Mouse (Mus musculus): ENCODE results near the gene Prkce.

Prkce gene

DNA sequence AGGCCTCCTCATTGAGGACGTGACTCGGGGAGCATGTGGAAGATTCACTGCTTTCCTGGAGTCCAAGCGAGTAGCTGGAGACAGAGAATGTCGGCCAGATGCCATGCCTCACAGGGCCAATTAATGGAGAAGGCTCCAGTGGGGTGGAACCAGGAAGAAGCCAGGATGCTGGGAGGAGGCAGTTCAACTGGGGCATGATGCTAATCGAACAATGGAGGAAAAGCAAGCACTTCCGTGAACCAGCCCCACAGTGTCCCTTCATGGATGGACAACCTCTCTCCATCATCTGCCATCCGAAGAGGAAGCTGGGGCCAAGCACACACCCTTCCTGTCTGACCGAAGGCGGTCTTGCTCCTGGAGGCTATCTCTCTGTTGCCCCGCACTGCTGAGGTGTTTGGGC, 381.5 kb downstream of the Prkce start:
- in situ Hi-C loops (cut with MboI, MseI) = no loop called here

GRCm38 (mm10) chr17:86551561-86551960, 384.0 kb downstream of the Prkce start:
- in situ Hi-C loops (cut with MboI, MseI) = no loop called here

GRCm38 (mm10) chr17:86551995-86552394, 384.4 kb downstream of the Prkce start:
- in situ Hi-C loops (cut with MboI, MseI) = no loop called here

GRCm38 (mm10) chr17:86559206-86559891, 391.8 kb downstream of the Prkce start:
- in situ Hi-C loops (cut with MboI, MseI) = no loop called here

GRCm38 (mm10) chr17:86560499-86560898, 392.9 kb downstream of the Prkce start:
- in situ Hi-C loops (cut with MboI, MseI) = no loop called here

DNA sequence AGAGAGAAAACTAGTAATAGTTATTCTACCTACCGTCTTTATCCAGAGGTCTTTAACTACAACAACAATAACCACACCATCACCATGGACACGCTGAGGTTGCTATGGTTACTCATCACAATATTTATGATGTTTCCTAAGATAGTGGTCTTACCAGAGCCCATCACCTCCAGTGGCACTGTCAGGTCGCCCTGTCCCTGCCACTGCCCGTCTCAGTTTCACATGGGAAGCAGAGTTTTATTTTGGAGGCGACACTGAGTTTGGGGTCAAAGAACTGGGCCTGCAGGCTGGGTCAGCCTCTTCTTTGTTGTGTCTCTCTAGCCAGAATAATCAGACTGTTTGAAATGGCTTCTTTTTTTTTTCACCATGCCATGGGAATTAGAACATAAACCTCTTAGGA, 402.9 kb downstream of the Prkce start:
- in situ Hi-C loops (cut with MboI, MseI) = no loop called here

DNA sequence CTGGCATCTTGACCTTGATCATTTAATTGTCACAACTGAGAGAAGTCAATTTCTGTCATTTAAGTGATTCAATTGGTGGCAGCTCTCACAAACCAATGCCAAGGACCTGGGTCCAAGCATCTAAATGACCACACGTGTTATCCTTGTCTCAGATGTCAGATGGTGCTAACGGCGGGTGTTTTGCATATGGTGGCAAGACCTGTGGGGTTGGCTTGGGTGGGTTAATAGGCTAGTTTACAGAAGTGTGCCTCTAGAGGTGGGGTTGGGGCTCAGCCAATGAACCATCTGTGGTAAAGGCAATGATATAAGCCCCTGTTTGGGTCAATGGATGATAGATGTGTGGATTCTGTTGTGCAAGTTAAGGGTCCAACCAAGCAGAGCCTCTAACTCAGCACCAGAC, 403.7 kb downstream of the Prkce start:
- in situ Hi-C loops (cut with MboI, MseI) = no loop called here

DNA sequence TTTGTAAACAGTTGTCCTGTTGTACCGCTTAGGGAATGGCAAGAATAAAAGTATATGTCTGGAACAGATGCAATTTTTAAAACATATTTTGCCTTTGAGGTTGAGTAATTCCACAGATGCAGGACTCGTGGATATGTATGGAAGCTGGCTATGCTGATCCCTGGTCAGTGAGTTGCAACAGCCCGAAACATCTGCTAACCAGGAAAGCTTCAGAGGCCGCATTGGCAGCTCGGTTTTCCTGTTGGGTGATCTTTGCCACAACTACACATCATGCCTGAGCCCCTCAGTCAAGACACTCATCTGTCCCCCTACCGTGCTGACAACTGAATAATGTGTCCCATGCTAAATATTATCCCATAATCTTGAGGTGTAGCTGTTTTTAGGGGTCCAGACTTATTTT, 404.6 kb downstream of the Prkce start:
- in situ Hi-C loops (cut with MboI, MseI) = no loop called here

- in situ Hi-C loops (cut with MboI, MseI) = no loop called here
Measured at GRCm38 (mm10) chr17:86572576-86572975, 405.0 kb downstream of the Prkce start.

- in situ Hi-C loops (cut with MboI, MseI) = no loop called here
Measured at GRCm38 (mm10) chr17:86573596-86574248, 406.1 kb downstream of the Prkce start.

GRCm38 (mm10) chr17:86580724-86581123, 413.1 kb downstream of the Prkce start:
- in situ Hi-C loops (cut with MboI, MseI) = no loop called here

GRCm38 (mm10) chr17:86582341-86582740, 414.8 kb downstream of the Prkce start:
- in situ Hi-C loops (cut with MboI, MseI) = no loop called here

GRCm38 (mm10) chr17:86586441-86586840, 418.9 kb downstream of the Prkce start:
- in situ Hi-C loops (cut with MboI, MseI) = no loop called here

DNA sequence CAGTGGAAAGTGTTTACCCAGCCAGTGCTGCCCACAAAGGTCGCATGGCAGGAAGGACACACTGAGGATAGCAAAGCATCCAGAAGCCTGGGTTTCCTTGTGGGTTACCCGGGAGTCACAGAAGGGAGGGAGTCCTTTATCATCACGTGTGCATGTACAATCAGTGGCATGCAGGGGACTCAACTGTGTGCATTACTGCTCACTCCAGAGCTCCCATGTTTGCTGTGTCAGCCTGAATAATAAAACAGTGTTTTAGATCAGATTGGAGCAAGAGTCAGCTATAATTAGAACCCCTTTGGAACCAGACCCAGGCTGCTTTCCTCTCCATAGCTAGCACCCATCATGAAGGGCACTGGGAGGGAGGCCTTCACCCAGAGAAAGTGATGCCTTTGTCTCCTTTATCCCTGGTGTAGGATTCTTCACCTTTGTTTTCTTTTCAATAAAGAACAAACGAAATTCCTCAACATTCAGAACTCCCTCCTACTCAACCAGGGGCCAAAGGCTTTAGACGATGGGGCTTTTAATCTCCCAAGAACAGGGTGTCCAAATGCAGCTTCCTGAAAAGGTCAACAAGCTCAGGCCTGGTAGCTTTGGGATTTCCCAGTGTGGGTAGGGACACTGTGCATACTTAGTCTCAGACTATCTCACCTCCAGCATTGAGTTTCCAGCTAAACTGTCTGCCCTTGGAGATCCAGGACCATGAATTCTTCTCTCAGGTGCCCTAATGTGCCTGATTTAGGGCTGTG, 421.3 kb downstream of the Prkce start:
- in situ Hi-C loops (cut with MboI, MseI) = no loop called here

DNA sequence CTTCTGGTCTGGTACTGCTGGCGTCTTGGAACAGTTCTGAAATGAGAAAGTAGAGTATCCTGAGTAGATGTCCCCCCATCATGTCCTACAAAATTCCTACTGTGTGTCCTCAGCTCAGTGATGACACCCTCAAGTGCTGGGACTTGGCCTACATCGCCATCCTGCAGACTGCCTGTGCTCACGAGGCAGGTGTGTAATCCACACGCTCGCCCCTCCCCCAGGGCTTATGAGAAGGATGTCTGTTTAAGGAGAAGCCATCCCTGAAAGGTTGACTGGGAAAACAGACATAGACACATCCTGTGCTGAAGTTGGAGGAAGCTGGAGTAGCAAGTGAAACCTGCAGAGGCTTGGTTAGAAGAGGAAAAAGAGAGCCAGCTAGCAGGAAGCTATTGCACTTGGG, 422.1 kb downstream of the Prkce start:
- in situ Hi-C loops (cut with MboI, MseI) = no loop called here

GRCm38 (mm10) chr17:86591241-86591640, 423.7 kb downstream of the Prkce start:
- in situ Hi-C loops (cut with MboI, MseI) = no loop called here

DNA sequence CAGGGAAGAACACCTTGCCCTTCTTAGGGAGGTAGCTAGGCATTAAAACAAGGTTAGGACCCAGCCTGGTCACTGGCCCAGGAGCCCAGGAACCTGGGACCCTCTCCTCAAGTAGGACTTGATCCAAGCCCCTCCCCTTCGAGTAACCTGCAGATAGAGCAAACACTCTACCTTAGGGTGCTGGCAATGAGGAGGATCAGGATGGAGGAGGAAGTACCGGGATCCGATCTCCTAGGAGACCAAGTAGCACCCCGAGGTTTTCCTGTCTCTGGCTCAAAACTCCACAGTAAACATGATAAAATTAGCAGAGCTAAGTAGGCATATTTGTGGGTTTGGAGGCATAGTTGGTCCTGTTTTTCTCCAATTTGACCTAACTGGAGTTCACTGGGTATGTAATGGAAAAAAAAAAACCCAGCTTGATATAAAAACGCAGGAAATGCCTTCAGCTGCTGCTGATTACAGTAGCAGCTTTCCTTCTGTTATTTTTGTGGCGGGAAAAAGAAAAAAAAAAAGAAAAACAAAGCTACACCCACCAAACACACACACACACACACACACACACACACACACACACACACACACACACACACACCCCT, 425.5 kb downstream of the Prkce start:
- in situ Hi-C loops (cut with MboI, MseI) = no loop called here

GRCm38 (mm10) chr17:86595526-86595925, 427.9 kb downstream of the Prkce start:
- in situ Hi-C loops (cut with MboI, MseI) = no loop called here

DNA sequence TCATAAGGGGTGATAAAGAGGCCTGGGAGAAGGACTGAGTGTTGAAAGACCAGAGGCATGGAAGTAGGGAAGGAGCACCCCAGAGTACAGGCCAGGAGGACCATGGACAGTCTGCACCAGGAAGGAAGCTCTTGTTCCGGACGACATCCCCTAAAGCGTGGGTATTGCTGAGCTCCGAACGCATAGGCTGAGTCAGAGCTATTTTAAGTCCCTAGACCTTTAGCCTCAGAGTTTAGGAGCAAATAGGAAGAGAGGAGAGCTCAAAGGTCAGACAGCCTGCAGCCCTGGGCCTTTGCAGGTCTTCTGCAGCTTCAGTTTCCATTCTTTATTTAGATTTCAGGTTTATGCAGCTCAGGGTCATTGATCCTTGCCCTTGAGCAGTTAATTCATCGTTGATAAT, 433.5 kb downstream of the Prkce start:
- in situ Hi-C loops (cut with MboI, MseI) = no loop called here

- in situ Hi-C loops (cut with MboI, MseI) = no loop called here
Measured at GRCm38 (mm10) chr17:86601901-86602300, 434.3 kb downstream of the Prkce start.

GRCm38 (mm10) chr17:86603848-86604444, 436.4 kb downstream of the Prkce start:
- in situ Hi-C loops (cut with MboI, MseI) = no loop called here

DNA sequence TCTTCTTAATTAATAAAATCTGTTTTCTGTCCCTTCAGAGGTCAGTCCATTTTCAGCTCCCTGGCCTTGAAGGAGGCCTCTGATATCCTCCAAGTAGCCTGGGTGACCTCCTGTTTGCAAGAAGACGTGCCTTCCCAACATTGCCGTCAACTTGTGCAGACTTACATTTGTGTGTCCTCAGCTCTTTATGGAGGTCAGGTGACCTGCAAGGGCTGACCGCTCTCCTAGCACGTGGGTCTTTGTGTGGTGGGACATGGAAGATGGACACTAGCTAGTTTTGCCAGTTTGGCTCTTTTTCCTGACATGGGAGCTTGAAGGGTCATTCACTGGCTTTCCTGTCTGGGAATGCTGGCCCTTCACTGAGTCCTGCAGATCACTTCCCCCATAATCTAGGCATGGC, 440.4 kb downstream of the Prkce start:
- in situ Hi-C loops (cut with MboI, MseI) = no loop called here
